Mouse (Mus musculus) c-Kit-negative CD71-positive TER-119-positive erythroid progenitor cells, embryonic 14.5 days (primary cell): ENCODE data around the gene Ms4a10.

Experiments used
- DNase-seq: peaks from one replicate; pipeline ENCODE4 v3.0.0-alpha.2; 2013; ENCODE audit warnings: low read depth, low spot score

Gene Ms4a10

GRCm38 (mm10) chr19:10974238-10974865 is at the start of gene Ms4a10:
Gene Ms4a10 (minus strand): TSS chr19:10974670.
- DNase-seq: no peak

- no peak for DNase-seq
Observed at GRCm38 (mm10) chr19:11022382-11022781, 47.9 kb upstream of the Ms4a10 start.

- no peak for DNase-seq
Observed at GRCm38 (mm10) chr19:11017891-11018290, 43.4 kb upstream of the Ms4a10 start, which contains the start of gene Ms4a18. Gene Ms4a18 (minus strand): TSS chr19:11018031.

- DNase-seq: no peak
Observed at GRCm38 (mm10) chr19:11017251-11017650, 42.8 kb upstream of the Ms4a10 start.

- no peak for DNase-seq
Observed at GRCm38 (mm10) chr19:11015998-11016397, 41.5 kb upstream of the Ms4a10 start.

GRCm38 (mm10) chr19:11015468-11015867 is 41.0 kb upstream of the Ms4a10 start:
- no peak for DNase-seq

- DNase-seq: no peak
Observed at GRCm38 (mm10) chr19:10993150-10993549, 18.7 kb upstream of the Ms4a10 start, which contains the start of gene Ms4a15. Gene Ms4a15 (minus strand): TSS chr19:10993250.

- no peak for DNase-seq
Observed at GRCm38 (mm10) chr19:10991911-10992310, 17.4 kb upstream of the Ms4a10 start.

GRCm38 (mm10) chr19:10990751-10991150 is 16.3 kb upstream of the Ms4a10 start:
- DNase-seq: no peak

- no peak for DNase-seq
Observed at GRCm38 (mm10) chr19:10988563-10988962, 14.1 kb upstream of the Ms4a10 start.

- DNase-seq: no peak
Observed at GRCm38 (mm10) chr19:10985889-10986288, 11.4 kb upstream of the Ms4a10 start.

- no peak for DNase-seq
Observed at GRCm38 (mm10) chr19:10984551-10984950, 10.1 kb upstream of the Ms4a10 start.

- DNase-seq: no peak
Observed at GRCm38 (mm10) chr19:10983146-10983545, 8.7 kb upstream of the Ms4a10 start.

- DNase-seq: no peak
Observed at GRCm38 (mm10) chr19:10980210-10980609, 5.7 kb upstream of the Ms4a10 start.

- DNase-seq: no peak
Observed at GRCm38 (mm10) chr19:10979184-10980168, 5.0 kb upstream of the Ms4a10 start.

- no peak for DNase-seq
Observed at GRCm38 (mm10) chr19:10976318-10976717, 1.8 kb upstream of the Ms4a10 start.

- DNase-seq: no peak
Observed at GRCm38 (mm10) chr19:10975187-10975586, 717 bp upstream of the Ms4a10 start.

GRCm38 (mm10) chr19:10973187-10973586 is 1.3 kb downstream of the Ms4a10 start:
- DNase-seq: no peak

GRCm38 (mm10) chr19:10972660-10973059 is 1.8 kb downstream of the Ms4a10 start:
- no peak for DNase-seq

- DNase-seq: no peak
Observed at GRCm38 (mm10) chr19:10970457-10970856, 4.0 kb downstream of the Ms4a10 start.

GRCm38 (mm10) chr19:10968578-10968977 is 5.9 kb downstream of the Ms4a10 start:
- DNase-seq: no peak

- DNase-seq: no peak
Observed at GRCm38 (mm10) chr19:10965721-10966120, 8.7 kb downstream of the Ms4a10 start.

GRCm38 (mm10) chr19:10959978-10960346 is 14.5 kb downstream of the Ms4a10 start:
- no peak for DNase-seq
